Mouse (Mus musculus) liver, postnatal 0 days (tissue): ENCODE results near the gene Mad1l1. TPM values are rescaled to one million over a fixed set of nuclear protein-coding genes. Genes with fewer than 3 reads are reported as not detected.

Source experiments
- ATAC-seq: fragments of 200-750 bp; cut with Nextera tagmentation; 2 replicates; pipeline ENCODE4 v1.8.0; 2017; ENCODE audit warnings: mild to moderate bottlenecking, moderate library complexity
- DNase-seq: peaks from one replicate; pipeline ENCODE4 v3.0.0-alpha.2; 2016
- H3K27ac ChIP-seq: fragments of 300-500 bp; sonication (generic); 2 replicates; pipeline ENCODE4 v1.5.1; 2014; ENCODE audit warnings: antibody characterized with exemption, moderate library complexity, mild to moderate bottlenecking, low read depth
- H3K27me3 ChIP-seq: fragments of 300-500 bp; sonication (generic); 2 replicates; pipeline ENCODE4 v1.6.1; 2014; ENCODE audit warnings: low read length, control low read depth, mixed read lengths; ENCODE audit not compliant: insufficient read depth
- H3K36me3 ChIP-seq: fragments of 300-500 bp; sonication (generic); replicated peaks from 2 replicates; pipeline ENCODE4 v1.6.1; 2014; ENCODE audit warnings: mild to moderate bottlenecking, control low read depth, low read length, moderate library complexity, mixed read lengths; ENCODE audit not compliant: insufficient read depth
- H3K4me1 ChIP-seq: fragments of 300-500 bp; sonication (generic); 2 replicates; pipeline ENCODE4 v1.6.1; 2014; ENCODE audit warnings: antibody characterized with exemption, mild to moderate bottlenecking, control low read depth; ENCODE audit not compliant: insufficient read depth
- H3K4me2 ChIP-seq: fragments of 300-500 bp; sonication (generic); 2 replicates; pipeline ENCODE4 v1.6.1; 2014; ENCODE audit warnings: low read depth, mild to moderate bottlenecking, low read length, moderate library complexity, mixed read lengths
- H3K4me3 ChIP-seq: fragments of 300-500 bp; sonication (generic); 2 replicates; pipeline ENCODE4 v1.5.1; 2014; ENCODE audit warnings: low read depth, low read length
- H3K9ac ChIP-seq: fragments of 300-500 bp; sonication (generic); replicated peaks from 2 replicates; pipeline ENCODE4 v1.6.1; 2014; ENCODE audit warnings: mild to moderate bottlenecking, moderate library complexity
- H3K9me3 ChIP-seq: fragments of 300-500 bp; sonication (generic); 2 replicates; pipeline ENCODE4 v1.6.1; 2016; ENCODE audit warnings: mild to moderate bottlenecking, control low read depth, low read length, mixed read lengths
- CTCF ChIP-seq: sonication (generic); IDR thresholded peaks from 2 replicates; pipeline ENCODE4 v1.5.1; 2016; ENCODE audit warnings: antibody characterized with exemption, low read depth
- EP300 ChIP-seq: IDR thresholded peaks from 2 replicates; pipeline ENCODE4 v1.6.1; 2016; ENCODE audit warnings: antibody characterized with exemption, low read depth, mild to moderate bottlenecking
- WGBS: fragments of 180-500 bp; shearing (Covaris S2); extraction: QIAGEN DNeasy Blood & Tissue Kit; methylation state at CpG from one replicate; pipeline ENCODE4 v1.1.7; 2014; ENCODE audit not compliant: insufficient replicate concordance; 5-methylcytosine and 5-hydroxymethylcytosine counted together
- polyA plus RNA-seq: library from polyadenylated mRNA; unstranded; fragments of >200 nt; fragmentation: Nextera tagmentation; extraction: Ambion mirVana; gene quantifications from 2 replicates; pipeline ENCODE4 v1.2.1, GENCODE M21; 2015

Gene Mad1l1
- polyA plus RNA-seq, 1 experiment from 2014 or later, result 17.0 TPM

- TF ChIP-seq CTCF (no peak), EP300 (no peak)
- Histone ChIP-seq H3K27me3 (no peaks in the 10 kb centered on the region), H3K4me2 (no peak overlapping the region), H3K9me3 (no peaks in the 10 kb centered on the region), H3K9ac (no peak overlapping the region), H3K4me1 (no peaks in the 10 kb centered on the region), H3K27ac (no peak overlapping the region), H3K4me3 (no peak overlapping the region), H3K36me3 (no peaks in the 10 kb centered on the region)
- no peak for ATAC-seq
- no peak for DNase-seq
- 76% methylated on average over 9 of the region's 9 CpGs for WGBS
Observed at GRCm38 (mm10) chr5:139979371-139979770, 342.0 kb downstream of the Mad1l1 start.

GRCm38 (mm10) chr5:139978525-139979276 is 342.7 kb downstream of the Mad1l1 start:
- TF ChIP-seq EP300 (no peak), CTCF (no peak)
- Histone ChIP-seq H3K27me3 (no peaks in the 10 kb centered on the region), H3K4me3 (no peak overlapping the region), H3K9ac (no peak overlapping the region), H3K4me1 (no peaks in the 10 kb centered on the region), H3K27ac (no peak overlapping the region), H3K36me3 (no peaks in the 10 kb centered on the region), H3K9me3 (no peaks in the 10 kb centered on the region), H3K4me2 (no peak overlapping the region)
- WGBS, result 9% methylated on average over 13 of the region's 13 CpGs
- no peak for ATAC-seq
- DNase-seq, result no peak

- H3K9ac ChIP-seq, result no peak overlapping the region
- no peak for DNase-seq
- whole genome bisulfite sequencing, result 27% methylated on average over 8 of the region's 8 CpGs
- H3K27me3 ChIP-seq, result 0 out of 2 replicates have a peak, but pooled peaks cover 4% of the 10 kb centered on the region
- no peak for ATAC-seq
- no peaks in the 10 kb centered on the region for H3K4me1 ChIP-seq
- no peak overlapping the region for H3K4me3 ChIP-seq
- no peak overlapping the region for H3K27ac ChIP-seq
- no peaks in the 10 kb centered on the region for H3K9me3 ChIP-seq
- no peak for TF ChIP-seq EP300
- H3K36me3 ChIP-seq, result no peaks in the 10 kb centered on the region
- no peak overlapping the region for H3K4me2 ChIP-seq
Observed at GRCm38 (mm10) chr5:139977476-139977875, 343.9 kb downstream of the Mad1l1 start.

GRCm38 (mm10) chr5:139976584-139976983 is 344.8 kb downstream of the Mad1l1 start:
- H3K36me3 ChIP-seq, result no peaks in the 10 kb centered on the region
- H3K4me2 ChIP-seq, result no peak overlapping the region
- H3K9me3 ChIP-seq, result no peaks in the 10 kb centered on the region
- ATAC-seq (no peak), DNase-seq (no peak)
- WGBS, result 63% methylated on average over 4 of the region's 4 CpGs
- H3K27me3 ChIP-seq, result 0 out of 2 replicates have a peak, but pooled peaks cover 4% of the 10 kb centered on the region
- H3K27ac ChIP-seq, result no peak overlapping the region
- H3K9ac ChIP-seq, result no peak overlapping the region
- no peak overlapping the region for H3K4me3 ChIP-seq
- TF ChIP-seq EP300, result no peak
- TF ChIP-seq CTCF, result no peak
- no peaks in the 10 kb centered on the region for H3K4me1 ChIP-seq

GRCm38 (mm10) chr5:139970186-139970631 is 351.1 kb downstream of the Mad1l1 start:
- Histone ChIP-seq H3K9ac (no peak overlapping the region), H3K9me3 (no peaks in the 10 kb centered on the region), H3K4me2 (no peak overlapping the region), H3K36me3 (no peaks in the 10 kb centered on the region), H3K27me3 (0 out of 2 replicates have a peak, but pooled peaks cover 4% of the 10 kb centered on the region), H3K4me1 (no peaks in the 10 kb centered on the region), H3K27ac (no peak overlapping the region), H3K4me3 (no peak overlapping the region)
- TF ChIP-seq CTCF (peak; percentile 53), EP300 (no peak)
- 59% methylated on average over 12 of the region's 12 CpGs for WGBS
- no peak for ATAC-seq
- peak; percentile 35 for DNase-seq

GRCm38 (mm10) chr5:139969151-139969948 is 352.0 kb downstream of the Mad1l1 start:
- Histone ChIP-seq H3K9me3 (no peaks in the 10 kb centered on the region), H3K36me3 (no peaks in the 10 kb centered on the region), H3K9ac (no peak overlapping the region), H3K27me3 (0 out of 2 replicates have a peak, but pooled peaks cover 4% of the 10 kb centered on the region), H3K4me1 (no peaks in the 10 kb centered on the region), H3K4me2 (no peak overlapping the region), H3K4me3 (no peak overlapping the region), H3K27ac (no peak overlapping the region)
- 71% methylated on average over 14 of the region's 14 CpGs for WGBS
- ATAC-seq (no peak), DNase-seq (no peak)
- TF ChIP-seq EP300 (no peak), CTCF (no peak)
